ENCODE assay signal across 8 mouse cellular contexts in the genomic region with DNA sequence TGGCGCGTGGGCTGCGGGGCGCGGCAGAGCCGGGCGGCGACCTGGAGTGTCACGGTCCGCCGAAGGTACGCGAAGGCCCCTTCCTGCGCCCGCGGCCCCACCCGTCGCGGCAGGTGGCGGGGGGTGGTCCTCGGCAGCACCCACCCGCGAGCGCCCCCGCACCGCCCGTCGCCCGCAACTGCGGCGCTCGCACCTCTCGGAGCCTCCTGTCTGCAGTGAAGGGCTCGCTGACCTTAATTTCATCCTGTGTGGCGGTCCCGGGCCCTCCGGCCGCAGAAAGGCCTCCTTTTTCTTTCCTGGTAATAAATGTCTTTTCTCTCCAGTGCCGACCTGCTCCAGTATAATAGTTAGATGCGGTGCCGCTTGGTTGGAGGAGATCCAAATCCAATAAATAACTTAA. TPM values are rescaled to one million over a fixed set of nuclear protein-coding genes. Genes with fewer than 3 reads are reported as not detected.
DNase-seq lines count a peak whose midpoint lies in the region; ATAC-seq and TF ChIP-seq lines count a peak whose summit lies in the region.

No protein-coding gene starts in this region.

- peak overlapping the region; percentile 84 for H3K4me3 ChIP-seq in kidney, adult 2 months (ENCODE audit: insufficient read depth, low read depth, low read length)
- H3K4me3 ChIP-seq in neural tube, embryonic 12.5 days, result peak overlapping the region; percentile 95

- peak; percentile 48 for ATAC-seq in neural tube, embryonic 12.5 days (ENCODE audit: low FRiP score, low read depth)

- H3K9me3 ChIP-seq in neural tube, embryonic 12.5 days, result no peaks in the 10 kb centered on the region

- H3K27ac ChIP-seq in kidney, adult 2 months (ENCODE audit: insufficient read depth, low read depth, low read length), result peak overlapping the region; percentile 96
- H3K27ac ChIP-seq in neural tube, embryonic 12.5 days, result peak overlapping the region; percentile 92

- peak overlapping the region; percentile 80 for H3K4me2 ChIP-seq in neural tube, embryonic 12.5 days (replicated peaks)

- DNase-seq in layer of hippocampus, adult 18-20 months (ENCODE audit: low spot score in 2 of 2), result peak; percentile 52 to 59
- DNase-seq in layer of hippocampus, adult 9-10 months (ENCODE audit: low spot score), result no peak
- peak; percentile 71 for DNase-seq in cerebellum, adult 9-11 months
- DNase-seq in gastrocnemius, postnatal 10 days, result peak; percentile 44
- DNase-seq in kidney, adult 2 months, result peak; percentile 50
- DNase-seq in liver, result peak; percentile 15
- peak; percentile 60 for DNase-seq in thymus, postnatal 0 days (ENCODE audit: low spot score)

- peaks cover 3% of the 10 kb centered on the region; the same call in 1 of the 2 replicates for H3K36me3 ChIP-seq in kidney, adult 2 months (ENCODE audit: control insufficient read depth, insufficient read depth, low read length)
- H3K36me3 ChIP-seq in neural tube, embryonic 12.5 days, result peaks cover 20% of the 10 kb centered on the region

- TF ChIP-seq POLR2A in kidney, adult 2 months (IDR thresholded peaks at IDR 0.05; ENCODE audit: low read depth, low read length), result no peak

- no peak for TF ChIP-seq CTCF in kidney, adult 2 months (conservative IDR thresholded peaks at IDR 0.05; ENCODE audit: insufficient read depth, insufficient read length, low read depth, low read length)

- WGBS in kidney, adult 2 months, result 1% methylated on average over 40 of the region's 41 CpGs
- under 1% methylated on average over 39 of the region's 41 CpGs for WGBS in neural tube, embryonic 12.5 days

- H3K4me1 ChIP-seq in kidney, adult 2 months (ENCODE audit: control insufficient read depth, insufficient read depth, low read length), result peaks cover 41% of the 10 kb centered on the region
- H3K4me1 ChIP-seq in neural tube, embryonic 12.5 days, result peaks cover 51% of the 10 kb centered on the region

- H3K27me3 ChIP-seq in kidney, adult 2 months (replicated peaks; ENCODE audit: control insufficient read depth, insufficient read depth, low read length), result no peaks in the 10 kb centered on the region
- H3K27me3 ChIP-seq in neural tube, embryonic 12.5 days (replicated peaks), result no peaks in the 10 kb centered on the region

- peak overlapping the region; percentile 97 for H3K9ac ChIP-seq in neural tube, embryonic 12.5 days

RNA-seq across cellular contexts. Expression of a gene that starts 0.5 kb away (rescaled TPM):
- 100 to 1,000 TPM; 815 TPM for total RNA-seq in layer of hippocampus, adult 18-20 months (2021)
- total RNA-seq in gastrocnemius, postnatal 10 days (2021), result 100 to 1,000 TPM; 103 to 127 TPM
- 237 and 250 TPM in 2 replicates for polyA plus RNA-seq in kidney, adult 2 months (2012; rRNA removed)
- 177 and 206 TPM in 2 replicates for polyA plus RNA-seq in neural tube, embryonic 12.5 days (2016; fragmentation: Nextera tagmentation; extraction: Ambion mirVana)
- 47.5 and 53.2 TPM in 2 replicates for polyA plus RNA-seq in thymus, postnatal 0 days (2015; fragmentation: Nextera tagmentation; extraction: Ambion mirVana)

RNA-seq across cellular contexts. Expression of a gene that starts 30.7 kb away (rescaled TPM):
- total RNA-seq in layer of hippocampus, adult 18-20 months (2021), result 10 to 100 TPM; 43.2 to 44.4 TPM
- 10 to 100 TPM; 20.9 to 21.7 TPM for total RNA-seq in gastrocnemius, postnatal 10 days (2021)
- 21.1 and 25.4 TPM in 2 replicates for polyA plus RNA-seq in kidney, adult 2 months (2012; rRNA removed)
- 71.1 and 73.5 TPM in 2 replicates for polyA plus RNA-seq in neural tube, embryonic 12.5 days (2016; fragmentation: Nextera tagmentation; extraction: Ambion mirVana)
- 47.6 and 55.3 TPM in 2 replicates for polyA plus RNA-seq in thymus, postnatal 0 days (2015; fragmentation: Nextera tagmentation; extraction: Ambion mirVana)
